Mouse (Mus musculus): ENCODE data around the gene Clstn3. TPM values are rescaled to one million over a fixed set of nuclear protein-coding genes. Genes with fewer than 3 reads are reported as not detected.

Gene Clstn3
- 35.7 and 38.7 TPM in 2 replicates for polyA plus RNA-seq (2021; fragmentation: Nextera tagmentation)
- long read RNA-seq, experiment 1, full-length matches to known transcripts: 15 of 63 reads
- long read RNA-seq, experiment 1, partial matches to known transcripts: 32 of 63 reads
- long read RNA-seq, experiment 1, other reads (novel, unspliced or antisense): 16 of 63 reads
- long read RNA-seq, experiment 2, full-length matches to known transcripts: 459 of 557 reads
- long read RNA-seq, experiment 2, partial matches to known transcripts: 69 of 557 reads
- long read RNA-seq, experiment 2, other reads (novel, unspliced or antisense): 29 of 557 reads

DNA sequence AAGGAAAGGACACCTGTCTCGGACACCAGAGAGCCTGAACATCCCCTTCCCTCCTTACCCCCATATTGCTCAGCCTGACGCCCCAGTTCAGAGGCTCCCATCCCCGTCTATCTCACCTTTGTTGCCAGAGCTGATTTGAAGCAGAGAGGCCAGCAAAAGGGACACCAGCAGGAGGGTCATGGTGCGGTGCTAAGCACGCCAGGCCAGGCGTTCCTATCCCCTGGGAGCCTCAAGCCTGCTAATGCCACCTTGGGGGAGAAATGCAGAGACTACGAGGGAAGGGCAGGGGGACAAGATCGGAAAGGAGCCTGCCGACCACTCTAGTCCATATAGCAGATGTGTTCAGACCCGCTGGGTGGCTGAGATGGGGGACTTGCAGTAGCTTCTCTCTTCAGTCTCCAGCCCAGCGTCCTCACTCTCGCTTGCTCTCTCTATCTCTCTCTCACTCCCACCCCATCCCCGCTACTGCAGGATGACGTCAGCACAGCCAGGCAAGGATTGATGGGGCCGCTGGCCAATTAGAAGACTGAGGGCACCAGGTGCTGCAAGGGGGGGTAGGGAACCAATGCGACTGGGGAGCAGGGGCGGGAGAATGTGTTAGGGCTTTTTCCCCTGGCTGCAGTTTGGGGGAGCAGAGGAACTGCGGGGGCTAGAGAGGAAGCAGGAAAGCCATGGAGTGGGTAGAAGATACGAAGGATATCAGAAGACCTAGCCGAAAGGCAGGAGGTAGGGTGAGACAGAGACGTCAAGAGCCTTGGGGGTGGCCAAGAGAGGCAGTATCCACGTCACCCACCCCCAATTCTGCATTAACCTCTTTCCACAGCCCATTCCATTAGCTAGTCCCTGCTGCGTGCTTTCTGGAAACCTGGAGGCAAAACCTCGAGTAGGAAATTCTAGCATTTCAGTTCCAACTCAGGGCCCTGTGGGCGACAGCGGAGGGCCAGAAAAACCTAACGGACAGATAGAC is at the start of gene Clstn3:
Gene Clstn3 (minus strand): TSS at position 490 of the 967 bp plus-strand sequence.

DNA sequence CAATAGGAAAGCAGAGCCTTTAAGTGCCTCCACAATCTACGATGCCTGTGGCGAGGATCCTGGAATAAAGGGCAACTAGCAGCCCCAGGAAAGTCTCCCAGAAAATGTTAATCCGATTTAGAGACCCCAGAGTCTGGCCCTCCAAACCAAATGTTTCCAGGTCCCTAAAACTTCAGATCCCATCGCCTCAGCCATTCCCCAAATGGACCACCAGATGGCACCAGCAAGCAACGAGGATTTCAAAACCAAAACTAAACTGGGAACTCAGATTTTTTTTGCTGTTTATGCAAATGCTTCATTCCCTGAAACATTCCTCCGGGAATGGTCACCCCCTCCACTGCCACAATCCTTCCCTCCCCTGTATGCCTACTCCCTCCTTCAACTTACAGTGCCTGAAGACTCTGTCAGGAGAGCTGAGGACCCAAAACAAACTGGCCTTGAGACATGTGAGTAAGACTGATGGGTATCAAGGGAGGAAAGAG is 47.8 kb upstream of the Clstn3 start, which contains the start of gene C1ra:
Gene C1ra (plus strand): TSS at position 51 of the 482 bp plus-strand sequence.

DNA sequence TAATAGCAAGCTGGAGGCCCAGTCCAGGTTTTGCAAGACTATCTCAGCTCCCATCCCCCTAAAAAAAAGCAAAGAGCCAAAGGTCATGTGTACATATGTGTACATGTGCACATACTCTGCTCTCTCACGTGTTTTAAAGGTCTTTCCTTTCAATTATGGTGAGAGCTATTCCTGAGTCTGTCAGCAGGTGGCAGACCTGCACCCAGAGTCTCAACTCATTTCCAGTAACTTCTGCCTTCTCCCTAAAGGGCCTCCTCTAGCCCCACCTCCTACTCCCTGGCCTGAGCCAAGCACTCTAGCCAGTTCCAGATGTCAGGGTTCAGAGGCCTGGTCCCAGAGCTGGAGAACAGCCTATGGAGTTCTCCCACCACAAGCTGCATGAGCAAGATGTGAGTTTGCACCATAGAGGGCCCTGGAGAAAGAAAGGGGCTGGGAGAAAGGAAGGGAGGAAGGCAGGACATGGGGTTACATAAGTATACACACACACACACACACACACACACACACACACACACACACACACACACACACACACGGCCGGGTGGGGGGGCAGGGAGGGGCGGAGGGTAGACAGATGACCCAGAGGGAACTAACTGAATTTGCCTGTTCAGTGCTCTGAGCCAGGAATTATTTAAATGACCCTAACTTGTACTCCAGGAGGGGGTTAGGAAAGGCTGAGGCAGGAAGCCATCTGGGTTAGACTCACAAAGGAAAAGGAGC is 28.4 kb upstream of the Clstn3 start, which contains the start of gene C1rl:
Gene C1rl (plus strand): TSS at position 272 of the 720 bp plus-strand sequence.

DNA sequence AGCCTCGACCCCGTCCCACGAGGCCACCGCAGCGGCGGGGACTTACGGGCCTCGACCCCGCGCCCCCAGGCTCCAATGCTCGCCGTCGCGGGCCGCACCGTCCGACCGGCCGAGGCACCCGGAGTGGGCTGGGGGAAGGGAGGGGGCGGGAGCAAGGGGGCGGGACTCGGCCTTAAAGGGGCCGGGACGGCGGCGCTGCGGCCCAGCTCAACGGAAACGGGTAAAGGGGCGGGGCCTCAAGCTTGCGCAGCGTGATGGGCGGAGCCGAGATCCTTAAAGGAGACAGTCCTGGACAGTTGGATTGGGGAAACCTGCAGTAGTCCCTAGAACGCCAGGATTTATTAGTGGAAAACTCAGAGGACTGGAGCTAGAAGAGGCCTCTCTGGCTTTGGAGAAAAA is 49.7 kb downstream of the Clstn3 start, which contains the start of gene Pex5:
Gene Pex5 (minus strand): TSS at position 141 of the 399 bp plus-strand sequence.

Other genes with a start within 250 kb of the Clstn3 start
- not detected in 2 replicates for gene Vmn2r27, start 232.9 kb downstream of the Clstn3 start, polyA plus RNA-seq (2021; fragmentation: Nextera tagmentation)
- gene Cd163, start 160.1 kb downstream of the Clstn3 start, polyA plus RNA-seq (2021; fragmentation: Nextera tagmentation): 0.28 TPM in 2 replicates
- 16.2 and 18.4 TPM in 2 replicates for gene Pex5, start 49.7 kb downstream of the Clstn3 start, polyA plus RNA-seq (2021; fragmentation: Nextera tagmentation)
- 0.58 and 0.63 TPM in 2 replicates for gene C1rl, start 28.3 kb upstream of the Clstn3 start, polyA plus RNA-seq (2021; fragmentation: Nextera tagmentation)
- gene C1ra, start 47.6 kb upstream of the Clstn3 start, polyA plus RNA-seq (2021; fragmentation: Nextera tagmentation): 1.6 and 1.9 TPM in 2 replicates
- gene C1s1, start 77.6 kb upstream of the Clstn3 start, polyA plus RNA-seq (2021; fragmentation: Nextera tagmentation): 0.19 and 0.45 TPM in 2 replicates
- gene C1rb, start 105.5 kb upstream of the Clstn3 start, polyA plus RNA-seq (2021; fragmentation: Nextera tagmentation): not detected in 2 replicates
- gene C1s2, start 171.3 kb upstream of the Clstn3 start, polyA plus RNA-seq (2021; fragmentation: Nextera tagmentation): 0.05 TPM in 1 of 2 replicates, not detected in the other
- gene Lpcat3, start 198.2 kb upstream of the Clstn3 start, polyA plus RNA-seq (2021; fragmentation: Nextera tagmentation): 20.8 and 21.3 TPM in 2 replicates
- 101 and 108 TPM in 2 replicates for gene Emg1, start 247.4 kb upstream of the Clstn3 start, polyA plus RNA-seq (2021; fragmentation: Nextera tagmentation)
- 140 and 157 TPM in 2 replicates for gene Phb2, start 247.5 kb upstream of the Clstn3 start, polyA plus RNA-seq (2021; fragmentation: Nextera tagmentation)

All from layer of hippocampus, adult 6 months (tissue).